Mouse (Mus musculus) limb, embryonic 11.5 days (tissue): ENCODE measurements at regions not wholly inside any gene's neighbourhood (a gene's known extent, or its start where the extent isn't known, plus 50 kb on each side); places are given as distances from the start of the nearest gene placed in this dataset.

Source experiments
- ATAC-seq: fragments of 200-750 bp; cut with Nextera tagmentation; 2 replicates; pipeline ENCODE4 v1.8.0; 2017; ENCODE audit warnings: low read depth; ENCODE audit not compliant: insufficient number of reproducible peaks, low FRiP score, low TSS enrichment
- DNase-seq: peaks from one replicate; pipeline ENCODE4 v3.0.0-alpha.2; 2015; ENCODE audit warnings: low spot score
- H3K27ac ChIP-seq: fragments of 300-500 bp; sonication (generic); replicated peaks from 2 replicates; pipeline ENCODE4 v1.5.1; 2014; ENCODE audit warnings: low read depth, mild to moderate bottlenecking, low read length
- H3K27me3 ChIP-seq: fragments of 300-500 bp; sonication (generic); 2 replicates; pipeline ENCODE4 v1.6.1; 2014; ENCODE audit warnings: mild to moderate bottlenecking, low read length, mixed read lengths; ENCODE audit not compliant: control insufficient read depth, insufficient read depth
- H3K36me3 ChIP-seq: fragments of 300-500 bp; sonication (generic); 2 replicates; pipeline ENCODE4 v1.6.1; 2014; ENCODE audit warnings: mild to moderate bottlenecking, low read length, moderate library complexity, mixed read lengths; ENCODE audit not compliant: control insufficient read depth, insufficient read depth
- H3K4me1 ChIP-seq: fragments of 300-500 bp; sonication (generic); 2 replicates; pipeline ENCODE4 v1.6.1; 2014; ENCODE audit warnings: low read length, mixed read lengths; ENCODE audit not compliant: control insufficient read depth, insufficient read depth
- H3K4me2 ChIP-seq: fragments of 300-500 bp; sonication (generic); 2 replicates; pipeline ENCODE4 v1.6.1; 2014; ENCODE audit warnings: low read depth, mild to moderate bottlenecking, moderate library complexity; ENCODE audit not compliant: severe bottlenecking
- H3K4me3 ChIP-seq: fragments of 300-500 bp; sonication (generic); 2 replicates; pipeline ENCODE4 v1.5.1; 2014; ENCODE audit warnings: low read depth, low read length
- H3K9ac ChIP-seq: fragments of 300-500 bp; sonication (generic); 2 replicates; pipeline ENCODE4 v1.6.1; 2014; ENCODE audit warnings: mild to moderate bottlenecking, low read length
- H3K9me3 ChIP-seq: fragments of 300-500 bp; sonication (generic); 2 replicates; pipeline ENCODE4 v1.6.1; 2016; ENCODE audit warnings: low read length; ENCODE audit not compliant: control insufficient read depth
- WGBS: fragments of 180-500 bp; shearing (Covaris S2); extraction: QIAGEN DNeasy Blood & Tissue Kit; methylation state at CpG from one replicate; pipeline ENCODE4 v1.1.7; 2014; 5-methylcytosine and 5-hydroxymethylcytosine counted together

DNA sequence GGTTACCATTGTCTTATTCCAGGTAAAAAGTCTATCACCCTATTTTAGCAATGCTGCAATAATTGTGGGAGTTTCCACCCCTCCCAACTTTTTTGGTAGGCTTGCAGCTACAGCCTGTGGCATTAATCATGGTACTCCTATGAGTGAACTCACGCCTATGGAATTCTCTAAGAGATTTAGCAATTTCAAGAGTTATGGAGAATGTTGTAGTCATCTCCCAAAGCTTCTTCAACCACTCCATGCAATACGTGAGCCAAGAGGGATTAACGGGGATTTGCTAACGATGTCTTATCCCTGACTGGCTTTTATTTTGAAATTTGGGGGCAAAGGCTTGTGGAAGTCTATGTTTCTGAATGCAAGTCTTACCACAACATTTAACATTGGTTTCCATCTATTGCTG lies 125.5 kb upstream of the Phactr1 start:
- Histone ChIP-seq H3K9ac (no peak overlapping the region), H3K27ac (no peak overlapping the region), H3K4me2 (no peak overlapping the region), H3K27me3 (no peaks in the 10 kb centered on the region), H3K4me3 (no peak overlapping the region), H3K4me1 (no peaks in the 10 kb centered on the region), H3K9me3 (no peaks in the 10 kb centered on the region), H3K36me3 (no peaks in the 10 kb centered on the region)
- no peak for ATAC-seq
- 85% methylated on average over 4 of the region's 4 CpGs for whole genome bisulfite sequencing
- DNase-seq = no peak

GRCm38 (mm10) chr13:42558526-42558925 lies 121.9 kb upstream of the Phactr1 start:
- Histone ChIP-seq H3K9me3 (no peaks in the 10 kb centered on the region), H3K27ac (no peak overlapping the region), H3K36me3 (no peaks in the 10 kb centered on the region), H3K4me3 (no peak overlapping the region), H3K4me2 (no peak overlapping the region), H3K27me3 (no peaks in the 10 kb centered on the region), H3K9ac (no peak overlapping the region), H3K4me1 (no peaks in the 10 kb centered on the region)
- 92% methylated on average over 3 of the region's 3 CpGs for WGBS
- no peak for ATAC-seq
- no peak for DNase-seq

DNA sequence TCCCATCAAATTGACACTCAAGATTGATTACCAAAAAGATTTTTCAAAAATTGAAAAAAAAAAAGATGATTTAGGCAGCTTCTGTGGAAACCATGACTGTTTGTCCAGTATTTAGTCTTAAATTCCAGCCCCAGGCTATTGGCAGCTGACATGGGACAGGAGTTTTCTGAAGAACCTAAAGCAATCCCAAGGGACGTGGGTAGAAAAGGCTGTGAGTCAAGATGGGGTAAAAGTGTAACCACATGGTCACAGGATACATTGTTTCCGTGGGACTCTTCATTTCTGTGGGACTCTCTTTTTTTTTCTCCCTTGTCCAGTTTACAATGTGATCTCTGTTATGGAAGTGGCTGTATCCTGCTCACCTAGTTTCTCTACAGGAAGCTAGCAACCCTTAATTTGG lies 119.0 kb upstream of the Phactr1 start:
- no peak overlapping the region for H3K9ac ChIP-seq
- H3K4me1 ChIP-seq = no peaks in the 10 kb centered on the region
- H3K4me3 ChIP-seq = no peak overlapping the region
- ATAC-seq = no peak
- DNase-seq = no peak
- 69% methylated on average over 2 of the region's 2 CpGs for WGBS
- no peaks in the 10 kb centered on the region for H3K27me3 ChIP-seq
- H3K4me2 ChIP-seq = no peak overlapping the region
- no peak overlapping the region for H3K27ac ChIP-seq
- no peaks in the 10 kb centered on the region for H3K9me3 ChIP-seq
- H3K36me3 ChIP-seq = no peaks in the 10 kb centered on the region

DNA sequence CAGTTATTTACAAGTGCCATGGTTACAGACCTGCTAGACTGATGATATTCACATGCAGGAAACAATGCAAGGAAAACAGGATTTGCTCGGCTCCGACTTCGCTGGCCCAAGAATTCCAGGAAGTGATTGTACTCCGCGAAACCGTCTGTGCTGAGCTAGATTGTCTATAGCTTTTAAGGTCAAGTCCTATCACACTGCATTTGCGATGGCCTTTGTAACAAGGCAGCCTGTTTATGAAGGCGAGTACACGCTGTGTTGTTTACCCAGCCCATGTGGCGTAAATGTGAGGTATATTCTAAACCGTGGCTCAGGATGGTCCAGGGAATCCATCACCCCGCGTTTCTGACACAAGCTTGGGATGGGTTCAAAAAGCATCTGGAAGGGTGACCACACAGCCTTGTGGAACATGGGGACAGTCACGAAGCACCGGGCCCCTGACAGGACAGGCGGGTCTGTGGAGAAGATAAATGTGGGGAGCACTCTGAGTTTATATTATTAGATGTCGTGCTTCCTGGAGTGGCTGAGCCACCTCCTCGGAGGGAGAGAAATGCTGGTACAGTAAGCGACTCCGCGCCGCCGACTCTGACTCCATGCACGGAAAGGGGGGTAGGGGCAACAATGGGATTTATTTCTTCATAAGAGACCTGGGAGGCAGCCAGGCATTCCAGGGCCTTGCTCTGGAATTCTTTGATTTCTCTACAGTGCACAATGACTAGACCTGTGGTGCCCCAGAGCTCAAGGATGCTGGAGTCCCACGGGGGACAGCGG lies 114.9 kb upstream of the Phactr1 start:
- H3K36me3 ChIP-seq = no peaks in the 10 kb centered on the region
- H3K9me3 ChIP-seq = no peaks in the 10 kb centered on the region
- H3K9ac ChIP-seq = no peak overlapping the region
- H3K4me3 ChIP-seq = no peak overlapping the region
- H3K27ac ChIP-seq = no peak overlapping the region
- H3K27me3 ChIP-seq = no peaks in the 10 kb centered on the region
- ATAC-seq = no peak
- DNase-seq = no peak
- H3K4me1 ChIP-seq = no peaks in the 10 kb centered on the region
- H3K4me2 ChIP-seq = no peak overlapping the region
- WGBS = 86% methylated on average over 26 of the region's 26 CpGs

GRCm38 (mm10) chr13:42570600-42571348 lies 109.6 kb upstream of the Phactr1 start:
- H3K9me3 ChIP-seq = no peaks in the 10 kb centered on the region
- no peaks in the 10 kb centered on the region for H3K36me3 ChIP-seq
- no peaks in the 10 kb centered on the region for H3K4me1 ChIP-seq
- H3K27ac ChIP-seq = no peak overlapping the region
- H3K4me2 ChIP-seq = no peak overlapping the region
- no peaks in the 10 kb centered on the region for H3K27me3 ChIP-seq
- no peak for DNase-seq
- 81% methylated on average over 10 of the region's 10 CpGs for WGBS
- H3K9ac ChIP-seq = no peak overlapping the region
- ATAC-seq = no peak
- no peak overlapping the region for H3K4me3 ChIP-seq

- no peak for ATAC-seq
- H3K4me2 ChIP-seq = no peak overlapping the region
- no peaks in the 10 kb centered on the region for H3K27me3 ChIP-seq
- no peak overlapping the region for H3K27ac ChIP-seq
- no peak overlapping the region for H3K9ac ChIP-seq
- no peaks in the 10 kb centered on the region for H3K4me1 ChIP-seq
- H3K9me3 ChIP-seq = no peaks in the 10 kb centered on the region
- WGBS = 58% methylated on average over 4 of the region's 4 CpGs
- no peaks in the 10 kb centered on the region for H3K36me3 ChIP-seq
- H3K4me3 ChIP-seq = no peak overlapping the region
- no peak for DNase-seq
Observed at GRCm38 (mm10) chr13:42574189-42574588, 106.2 kb upstream of the Phactr1 start.

- no peaks in the 10 kb centered on the region for H3K4me1 ChIP-seq
- H3K4me2 ChIP-seq = no peak overlapping the region
- H3K4me3 ChIP-seq = no peak overlapping the region
- DNase-seq (peak; percentile 85), ATAC-seq (no peak)
- no peak overlapping the region for H3K27ac ChIP-seq
- H3K36me3 ChIP-seq = no peaks in the 10 kb centered on the region
- no peaks in the 10 kb centered on the region for H3K9me3 ChIP-seq
- no peaks in the 10 kb centered on the region for H3K27me3 ChIP-seq
- WGBS = 35% methylated on average over 16 of the region's 16 CpGs
- H3K9ac ChIP-seq = no peak overlapping the region
Observed at GRCm38 (mm10) chr13:42575725-42576426, 104.5 kb upstream of the Phactr1 start.

DNA sequence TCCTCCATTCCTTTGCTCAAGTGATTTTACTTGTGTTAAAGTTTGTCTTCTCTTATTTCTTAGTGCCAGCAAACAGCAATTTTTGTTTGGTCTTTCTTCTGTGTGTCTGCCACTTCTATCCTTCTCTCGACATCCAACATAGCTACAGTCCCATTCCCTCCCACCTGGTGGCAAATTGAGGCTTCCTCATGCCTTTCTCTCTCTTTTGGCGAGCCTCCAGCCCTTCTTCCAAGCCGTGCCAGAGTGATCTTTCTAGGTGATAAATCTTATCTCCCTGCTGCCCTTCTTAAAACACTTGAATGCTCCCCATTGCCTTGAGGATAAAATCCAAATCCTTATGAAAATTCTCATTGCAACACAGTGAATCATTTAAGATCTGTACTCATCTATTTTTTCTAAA lies 101.0 kb upstream of the Phactr1 start:
- no peaks in the 10 kb centered on the region for H3K4me1 ChIP-seq
- DNase-seq (no peak), ATAC-seq (no peak)
- H3K27ac ChIP-seq = no peak overlapping the region
- H3K27me3 ChIP-seq = no peaks in the 10 kb centered on the region
- 59% methylated on average over 3 of the region's 3 CpGs for WGBS
- H3K9me3 ChIP-seq = no peaks in the 10 kb centered on the region
- no peak overlapping the region for H3K4me3 ChIP-seq
- no peak overlapping the region for H3K4me2 ChIP-seq
- no peaks in the 10 kb centered on the region for H3K36me3 ChIP-seq
- no peak overlapping the region for H3K9ac ChIP-seq
